Mouse (Mus musculus) embryo, embryonic 11 days (tissue): ENCODE results near the gene Mttp.
A peak's percentile ranks its signal among the peaks of the same experiment; 100 is the strongest.
"Not testable (repeated sequence)": the region's sequence is repeated elsewhere in the genome, so short reads cannot be mapped to it uniquely, and the experiment has no call there.

ENCODE experiments used
- DNase-seq: peaks from one replicate; pipeline ENCODE4 v3.0.0-alpha.2; 2015

Gene Mttp

GRCm38 (mm10) chr3:138144642-138145171 is at the start of gene Mttp:
Gene Mttp, minus strand, starts transcription at chr3:138144968.
- peak; percentile 90 for DNase-seq

DNA sequence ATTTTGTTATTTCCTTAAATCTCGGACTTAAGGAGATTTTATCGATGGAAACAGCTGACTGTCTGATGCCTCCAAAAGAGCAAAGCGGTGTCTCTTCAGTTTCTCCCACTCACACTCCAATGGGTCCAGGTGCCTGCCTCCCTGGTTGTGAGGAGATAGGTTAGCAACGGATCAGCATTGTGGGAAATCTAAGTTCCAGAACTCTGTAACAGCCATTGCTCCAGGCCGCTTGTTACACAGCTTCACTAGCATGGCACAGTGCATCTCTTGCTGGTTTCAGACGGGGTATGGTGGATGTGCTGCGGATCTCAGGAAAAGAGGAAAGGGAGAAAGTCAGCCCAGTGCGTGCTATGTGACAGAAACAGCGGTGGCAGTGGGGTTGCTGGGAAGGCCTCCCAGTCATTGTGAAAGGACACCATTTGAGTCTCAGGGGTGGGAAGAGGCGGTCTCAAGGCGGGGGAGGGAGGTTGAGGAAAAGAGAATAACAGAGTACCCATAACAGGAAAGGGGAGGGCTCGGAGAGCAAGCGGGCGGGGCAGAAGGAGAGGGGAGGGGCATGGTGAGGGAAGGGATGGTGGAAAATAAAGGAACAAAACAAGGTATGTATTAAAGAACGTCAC is 49.0 kb upstream of the Mttp start, which contains the start of gene 4930579F01Rik:
Gene 4930579F01Rik, minus strand, starts transcription at position 143 of the 620 bp plus-strand sequence.
- DNase-seq = no peak

DNA sequence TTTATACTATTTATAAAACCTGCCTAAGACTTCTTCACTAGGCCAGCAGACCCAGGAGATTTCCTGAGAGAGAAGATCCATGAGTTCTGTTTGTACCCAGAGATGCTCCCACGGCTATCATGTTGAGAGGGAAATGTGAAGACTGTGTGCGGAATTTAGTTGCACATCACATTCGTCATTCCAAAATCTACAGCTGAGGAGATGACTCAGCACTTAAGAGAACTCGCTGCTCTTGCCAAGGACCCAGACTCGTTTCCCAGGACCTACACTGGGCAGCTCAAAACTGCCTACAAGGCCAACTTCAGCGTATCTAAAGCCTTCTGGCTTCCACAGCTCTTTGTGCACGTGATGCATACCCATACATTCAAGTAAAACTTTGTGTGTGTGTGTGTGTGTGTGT is 47.5 kb upstream of the Mttp start:
- no peak for DNase-seq

DNA sequence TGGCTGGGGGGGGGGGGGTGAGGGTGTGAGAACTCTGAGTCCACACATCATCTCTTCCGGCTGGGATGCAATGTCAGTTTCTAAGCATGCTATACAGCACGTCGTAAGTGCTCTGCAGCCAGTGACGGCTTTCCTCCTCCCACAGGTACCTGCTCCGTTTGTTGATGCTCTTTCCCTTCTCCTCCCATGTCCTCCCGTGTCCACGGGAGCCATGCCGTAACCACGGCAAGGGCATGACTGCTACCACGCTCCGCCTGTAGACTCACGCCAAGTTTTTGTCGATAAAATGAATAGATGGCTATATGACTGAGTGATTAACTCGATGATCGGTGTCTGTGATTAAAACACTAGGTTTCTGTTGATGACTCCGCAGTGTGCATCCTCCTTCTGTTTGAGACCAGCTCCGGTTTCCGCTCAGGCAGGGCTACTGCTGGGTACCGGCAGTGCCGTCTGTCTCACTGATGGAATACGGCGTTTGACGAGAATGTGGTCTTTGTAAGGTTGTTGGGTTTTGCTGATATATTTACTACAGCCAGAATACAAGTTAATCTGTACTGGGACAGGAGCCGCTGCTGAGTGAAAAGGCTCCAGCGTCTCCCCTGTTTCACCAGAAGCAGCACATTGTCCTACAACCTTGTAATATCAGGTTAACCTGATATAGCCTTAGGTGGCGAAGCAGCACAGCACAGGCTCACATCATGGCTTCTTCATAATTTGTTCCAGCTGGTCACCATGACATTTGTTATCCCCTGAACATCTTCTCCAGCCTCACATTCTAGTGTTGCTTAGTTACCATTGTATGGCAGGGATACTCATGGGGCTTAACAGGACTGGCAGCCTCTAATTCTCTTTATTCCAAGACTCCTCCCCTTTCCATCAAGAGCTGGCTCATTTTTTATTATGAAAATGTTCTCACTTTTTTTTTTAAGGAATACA is 41.5 kb upstream of the Mttp start:
- DNase-seq = no peak

- no peak for DNase-seq
These were observed 40.5 kb upstream of the Mttp start for GRCm38 (mm10) chr3:138185290-138185689.

DNA sequence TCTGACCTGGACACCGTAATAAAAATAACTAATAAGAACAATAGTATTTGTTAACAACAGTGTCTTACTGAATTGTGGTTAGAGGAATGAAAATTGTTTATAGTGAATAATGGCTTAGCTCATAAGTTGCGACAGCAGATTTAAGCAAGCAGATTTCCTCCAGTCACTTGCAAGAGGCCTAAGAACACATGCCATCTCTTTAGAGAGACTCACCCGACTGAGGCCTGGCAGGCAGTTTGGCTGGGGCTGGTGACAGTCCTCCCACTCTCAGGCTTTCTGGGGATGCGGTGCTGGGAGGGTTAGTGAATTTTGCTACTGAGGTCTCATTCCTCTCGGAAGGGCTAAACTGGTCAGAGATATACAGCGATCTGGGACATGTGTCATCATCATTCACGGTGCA is 38.6 kb upstream of the Mttp start:
- DNase-seq = no peak

DNA sequence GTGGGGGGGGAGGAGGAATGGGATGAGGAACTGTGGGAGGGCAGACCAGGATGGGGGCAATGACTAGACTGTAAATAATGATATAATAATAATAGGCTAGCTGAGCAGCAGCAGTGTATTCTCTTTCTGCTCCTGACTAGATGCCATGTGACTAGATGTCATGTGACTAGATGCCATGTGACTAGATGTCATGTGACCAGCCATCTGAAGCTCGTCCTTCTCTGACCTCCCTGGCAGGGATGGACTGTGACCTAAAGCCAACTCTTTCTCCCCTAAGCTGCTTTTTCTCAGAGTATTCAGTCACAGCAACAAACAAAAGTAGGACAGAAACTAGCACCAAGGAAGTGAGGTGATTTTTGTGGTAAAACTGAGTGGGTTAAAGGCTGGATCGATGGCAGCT is 37.3 kb upstream of the Mttp start:
- DNase-seq = no peak

DNA sequence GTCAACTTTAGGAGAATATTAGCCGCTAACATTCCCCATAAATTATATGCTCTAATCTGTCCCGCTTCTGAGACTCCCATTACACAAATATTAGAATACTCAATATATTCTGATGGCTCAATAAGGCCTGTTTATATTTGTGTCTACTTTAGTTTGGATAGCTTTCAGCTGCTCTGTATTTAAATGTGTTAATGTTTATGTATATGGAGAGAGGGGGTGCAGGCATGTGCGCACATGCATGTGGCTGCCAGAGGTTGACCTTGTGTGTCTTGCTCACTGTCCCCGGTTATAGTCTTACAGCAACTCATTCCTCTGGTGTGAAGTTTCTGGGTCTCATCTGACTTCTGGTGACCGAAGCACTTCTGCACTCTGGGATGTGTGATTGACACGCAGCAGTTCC is 30.8 kb upstream of the Mttp start:
- no peak for DNase-seq

DNA sequence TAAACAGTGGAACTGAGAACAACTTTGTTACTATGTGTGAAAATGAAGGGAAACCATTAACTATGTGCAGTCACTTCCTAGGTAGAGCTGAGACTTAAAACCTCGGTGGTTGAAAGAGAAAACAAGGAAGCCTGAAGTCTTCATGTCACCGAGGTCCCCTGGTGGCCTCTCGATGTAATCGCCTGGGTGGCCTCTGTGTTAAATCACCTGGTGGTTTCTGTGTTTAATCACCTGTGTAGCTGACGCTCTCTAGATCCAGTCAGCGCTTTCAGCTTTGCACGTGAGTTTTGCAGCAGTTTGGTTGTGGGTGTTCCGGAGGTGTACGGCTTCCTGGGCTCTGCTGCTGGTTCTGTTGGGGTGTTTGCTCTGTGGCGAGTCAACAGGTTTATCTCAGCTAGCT is 28.5 kb upstream of the Mttp start:
- DNase-seq = no peak

DNA sequence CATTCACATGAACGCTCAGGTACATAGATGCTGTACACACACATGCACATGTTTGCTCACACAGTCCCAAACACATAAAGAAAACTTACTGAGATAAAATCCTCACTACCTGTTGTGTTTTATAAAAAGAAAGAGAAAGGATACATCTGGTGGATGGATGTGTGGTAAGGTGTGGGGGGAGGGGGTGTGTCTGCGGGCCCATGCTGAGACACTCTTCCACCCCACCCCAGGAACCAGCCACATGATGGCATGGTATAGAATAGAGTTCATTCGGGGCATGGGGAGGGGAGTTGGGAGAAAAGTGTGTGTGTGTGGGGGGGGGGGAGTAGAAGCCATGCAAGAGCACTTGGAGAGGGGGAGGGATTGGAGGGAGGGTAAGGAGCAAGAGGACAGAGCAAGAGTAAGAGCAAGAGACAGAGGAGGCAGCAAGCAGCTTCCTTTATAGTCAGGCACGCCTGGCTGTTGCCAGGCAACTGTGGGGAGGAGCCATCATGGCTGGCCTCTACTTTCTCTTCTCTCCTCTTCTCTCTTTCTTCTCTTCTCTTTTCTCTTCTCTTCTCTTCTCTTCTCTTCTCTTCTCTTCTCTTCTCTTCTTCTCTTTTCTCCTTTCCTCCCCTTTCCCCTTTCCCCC is 17.9 kb upstream of the Mttp start:
- peak; percentile 29 for DNase-seq

- DNase-seq = no peak
These were observed 16.9 kb upstream of the Mttp start for GRCm38 (mm10) chr3:138161623-138162022.

DNA sequence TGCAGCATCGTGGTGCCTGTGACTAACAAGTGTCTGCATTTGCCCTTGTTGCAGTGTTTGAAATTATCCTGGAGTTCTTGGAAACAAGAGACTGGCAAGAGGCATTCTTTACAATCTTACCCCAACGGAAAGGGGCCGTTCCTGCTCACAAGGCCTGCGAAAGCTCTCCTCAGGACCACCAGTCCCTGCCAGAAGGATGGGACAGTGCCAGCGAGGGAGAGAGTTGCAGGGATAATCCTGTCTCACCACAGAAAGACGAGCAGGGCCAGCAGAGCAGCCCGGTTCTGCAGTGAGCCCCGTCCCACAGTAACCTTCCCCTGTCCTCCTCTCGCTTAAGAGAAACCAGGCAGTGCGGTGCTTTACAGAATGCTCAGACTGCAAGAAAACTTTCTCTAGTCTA is 11.9 kb upstream of the Mttp start:
- DNase-seq = no peak

- DNase-seq = no peak
These were observed 10.3 kb upstream of the Mttp start for GRCm38 (mm10) chr3:138155062-138155461.

- no peak for DNase-seq
These were observed 4.0 kb upstream of the Mttp start for GRCm38 (mm10) chr3:138148811-138149210.

DNA sequence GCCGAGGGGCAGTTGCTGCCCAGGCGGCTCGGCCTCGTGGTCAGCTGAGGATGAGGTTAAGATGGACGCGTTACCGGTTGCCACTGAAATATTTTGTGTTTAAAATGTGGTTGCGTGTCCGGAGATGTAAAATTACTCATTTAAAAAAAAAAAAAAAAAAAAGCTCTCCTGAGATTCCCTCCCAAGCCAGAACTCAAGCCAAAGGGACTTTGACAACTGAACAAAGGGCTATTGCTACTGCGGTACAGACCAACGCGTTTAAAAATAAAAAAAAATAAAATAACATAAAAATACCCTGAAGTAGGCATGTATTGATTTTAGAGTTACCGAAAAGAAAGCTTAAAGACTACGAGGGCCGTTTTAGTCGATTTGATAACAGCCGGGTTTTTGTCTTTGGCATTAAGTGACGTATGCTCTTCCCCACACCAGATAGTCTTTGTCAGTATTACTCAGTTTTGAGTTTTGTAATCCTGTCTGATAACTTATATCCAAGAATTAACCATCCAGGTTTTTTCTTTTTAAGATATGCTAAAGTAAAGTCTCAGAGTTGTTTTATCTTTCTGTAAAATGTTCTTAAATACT is 617 bp downstream of the Mttp start:
- peak; percentile 50 for DNase-seq

DNA sequence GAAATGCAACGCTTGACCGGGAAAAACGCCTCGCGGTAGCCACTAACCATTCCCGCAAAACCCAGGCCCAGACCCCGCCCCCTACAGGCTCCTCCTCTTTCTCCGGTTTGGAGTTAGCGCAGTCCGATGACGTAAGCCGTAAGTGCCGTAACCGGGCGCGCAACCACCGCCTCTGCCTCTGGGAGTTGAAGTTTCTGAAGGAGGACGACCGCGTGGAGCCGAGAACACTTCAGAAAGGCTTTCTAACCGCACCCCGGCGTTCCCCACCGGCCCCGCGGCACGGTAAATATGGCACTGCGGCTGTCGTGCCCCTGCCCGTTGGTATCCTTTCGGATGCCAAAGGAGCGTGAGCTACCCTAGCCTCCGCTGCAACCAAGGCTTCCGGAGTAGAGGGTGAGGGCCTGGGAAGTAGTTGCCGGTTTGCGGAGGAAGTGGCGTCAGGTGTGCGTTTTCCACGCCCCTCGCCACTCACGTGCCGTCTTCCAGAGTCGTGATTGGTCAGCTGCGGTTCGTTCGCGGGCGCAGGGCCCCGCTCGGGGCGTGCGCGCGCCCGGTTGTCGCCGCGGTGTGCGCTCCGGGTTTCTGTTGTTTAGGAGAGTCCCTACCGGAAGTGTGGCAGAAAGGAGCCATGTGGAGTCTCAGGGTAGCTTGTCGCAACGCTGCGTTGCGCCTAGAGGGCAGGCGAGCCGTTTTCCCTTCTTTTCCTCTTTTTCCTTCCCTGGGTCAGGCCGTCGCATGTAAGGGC is 1.3 kb downstream of the Mttp start, which contains the start of gene Trmt10a:
Gene Trmt10a, plus strand, starts transcription at position 134 of the 745 bp plus-strand sequence.
- peak; percentile 98 for DNase-seq

DNA sequence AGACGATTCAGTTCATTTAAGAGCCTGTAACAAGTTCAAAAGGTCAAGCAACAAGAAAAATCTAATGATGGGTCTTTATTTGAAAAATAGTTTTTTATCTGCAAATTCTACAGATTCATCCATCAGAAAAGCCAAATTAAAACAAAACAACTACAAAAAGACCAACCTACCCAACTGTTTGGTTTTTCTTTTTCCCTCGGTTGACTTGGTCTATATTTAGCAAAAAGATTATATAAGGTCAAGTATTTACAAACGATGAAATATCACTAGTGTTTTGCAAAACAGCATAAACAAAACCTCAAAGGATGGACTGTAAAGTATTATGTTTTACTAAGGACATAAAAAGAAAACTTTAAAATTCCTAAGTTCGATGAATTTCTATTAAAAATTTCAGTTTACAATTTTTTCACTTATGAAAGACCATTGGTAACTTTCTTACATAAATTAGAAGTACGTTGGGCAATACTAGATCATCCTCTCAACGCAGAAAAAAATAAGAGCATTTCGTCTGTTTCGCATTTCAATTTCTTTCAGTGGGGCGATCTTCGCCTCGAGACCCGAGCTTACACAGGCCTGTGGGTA is 1.9 kb downstream of the Mttp start:
- no peak for DNase-seq

DNA sequence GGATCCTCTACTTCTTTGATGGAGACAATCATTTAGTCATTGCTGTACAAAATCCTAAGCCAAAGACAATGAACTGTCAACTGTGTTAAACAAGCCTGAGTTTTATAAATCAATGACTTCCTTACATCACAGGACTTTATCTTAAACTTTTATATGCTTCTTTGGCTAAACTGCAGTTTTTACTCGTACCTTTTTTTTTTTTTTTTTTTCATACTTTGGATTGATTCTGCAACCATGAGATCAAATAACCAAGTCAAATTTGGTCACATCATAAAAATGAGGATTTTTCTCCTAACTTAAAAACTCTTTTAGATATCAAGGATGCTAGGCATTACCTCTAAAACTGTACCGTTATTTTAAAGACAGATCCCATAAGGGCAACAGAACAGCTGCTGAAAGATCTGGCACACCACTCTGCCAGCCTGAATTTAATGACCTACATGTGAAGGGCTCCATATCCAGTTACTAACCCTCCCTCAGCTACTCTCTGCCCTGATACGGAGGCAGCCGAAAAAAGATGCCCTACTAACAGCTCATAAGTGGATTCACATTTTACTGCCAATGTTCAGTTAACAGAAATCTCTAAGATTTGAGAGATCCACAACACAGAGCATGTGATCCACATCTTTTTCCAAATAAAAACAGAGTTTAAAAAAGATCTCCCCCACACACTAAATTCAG is 2.6 kb downstream of the Mttp start:
- peak; percentile 23 for DNase-seq

- DNase-seq = no peak
These were observed 5.1 kb downstream of the Mttp start for GRCm38 (mm10) chr3:138139663-138140062.

GRCm38 (mm10) chr3:138138146-138138545 is 6.6 kb downstream of the Mttp start:
- DNase-seq = not testable (repeated sequence)

DNA sequence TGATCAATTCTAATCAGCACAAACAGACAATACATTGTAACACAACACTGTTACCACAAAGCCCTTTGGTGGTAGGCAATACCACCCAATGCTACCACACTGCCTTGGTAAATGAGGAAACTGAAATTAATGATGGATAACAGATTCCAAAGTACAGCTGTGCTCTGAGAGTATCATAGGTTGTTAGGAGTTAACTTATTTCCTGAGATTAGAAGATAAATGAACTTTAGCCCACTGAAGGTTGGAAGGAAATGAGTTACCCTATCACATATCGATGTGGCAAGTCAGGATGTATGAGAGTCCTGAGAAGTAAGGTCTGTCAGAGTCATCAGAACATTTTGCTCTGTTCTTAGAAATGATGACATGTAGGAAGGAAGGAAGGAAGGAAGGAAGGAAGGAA is 10.2 kb downstream of the Mttp start:
- DNase-seq = no peak
